ENCODE assay signal across 10 mouse cellular contexts in the genomic region with DNA sequence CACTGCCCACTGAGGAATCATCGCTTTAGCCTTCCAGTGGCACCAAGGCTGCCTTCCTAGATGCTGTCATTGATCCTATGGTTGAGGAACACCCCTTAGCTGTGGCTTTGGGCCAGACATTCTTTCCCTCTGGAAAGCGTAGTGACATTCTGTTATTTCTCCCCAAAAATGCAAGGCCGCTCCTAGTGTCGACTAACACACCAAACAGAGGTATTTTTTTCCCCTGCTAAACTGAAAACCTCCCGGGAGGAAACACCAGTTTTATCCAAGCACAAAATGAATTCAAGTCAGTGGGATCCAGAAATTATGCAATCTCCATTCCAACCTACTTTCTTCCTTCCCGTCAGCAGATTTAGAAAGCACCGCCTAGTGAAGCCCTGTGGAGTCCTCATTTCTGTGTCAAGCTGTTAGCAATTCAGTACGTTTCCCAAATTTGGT.
DNase-seq lines count a peak whose midpoint lies in the region; ATAC-seq and TF ChIP-seq lines count a peak whose summit lies in the region.
"Had no signal": no experiment of that assay in that cellular context is flagged by ENCODE, and none has a peak within 500 bp of the region (broad histone marks: within the 10 kb centered on the region; RNA-seq: fewer than 3 reads in every experiment).

No protein-coding gene starts in this region.

- no peak overlapping the region for H3K4me3 ChIP-seq in forebrain, postnatal 0 days (ENCODE audit: low read depth, low read length)
- H3K4me3 ChIP-seq in forebrain, embryonic 10.5 days: no peak overlapping the region
- H3K4me3 ChIP-seq in kidney, embryonic 15.5 days (replicated peaks): no peak overlapping the region

- H3K4me1 ChIP-seq in forebrain, postnatal 0 days (ENCODE audit: insufficient read depth): no peaks in the 10 kb centered on the region
- no peaks in the 10 kb centered on the region for H3K4me1 ChIP-seq in forebrain, embryonic 10.5 days
- H3K4me1 ChIP-seq in kidney, embryonic 15.5 days: no peaks in the 10 kb centered on the region

- H3K4me2 ChIP-seq in forebrain, postnatal 0 days (ENCODE audit: low read depth): no peak overlapping the region
- no peak overlapping the region for H3K4me2 ChIP-seq in kidney, embryonic 15.5 days

- intact Hi-C loops in left cerebral cortex, postnatal 36 days (cut with DNase I): no loop called here

- DNase-seq in forebrain, postnatal 0 days: peak; percentile 43
- no peak for DNase-seq in forebrain, embryonic 10.5 days (ENCODE audit: extremely low spot score, low spot score)
- peak; percentile 89 for DNase-seq in brain, adult 2 months (ENCODE audit: low read depth, low spot score)
- DNase-seq in frontal cortex, postnatal 36 days (ENCODE audit: low spot score in 2 of 2): peak; percentile 45 to 66
- DNase-seq in left cerebral cortex, postnatal 36 days (ENCODE audit: low spot score in 2 of 2): peak; percentile 36 to 37
- no peak for DNase-seq in thymus, postnatal 10 days (ENCODE audit: low spot score in 2 of 2)

- no peak overlapping the region; the same call in 1 of the 2 replicates for H3K27ac ChIP-seq in forebrain, postnatal 0 days (ENCODE audit: low read depth, low read length)
- H3K27ac ChIP-seq in forebrain, embryonic 10.5 days: no peak overlapping the region
- H3K27ac ChIP-seq in kidney, embryonic 15.5 days: no peak overlapping the region
- H3K27ac ChIP-seq: liver, embryonic 14.5 days had no signal

- ATAC-seq in forebrain, postnatal 0 days: peak; percentile 74
- no peak for ATAC-seq in CD4-positive, CD25-positive, alpha-beta regulatory T cell, adult 4 months
- ATAC-seq in kidney, embryonic 15.5 days (replicated peaks; ENCODE audit: low FRiP score): no peak

- no peaks in the 10 kb centered on the region for H3K9me3 ChIP-seq in forebrain, postnatal 0 days (ENCODE audit: low read length)
- H3K9me3 ChIP-seq in forebrain, embryonic 10.5 days: no peaks in the 10 kb centered on the region
- H3K9me3 ChIP-seq in kidney, embryonic 15.5 days (replicated peaks): no peaks in the 10 kb centered on the region

- no peak overlapping the region for H3K9ac ChIP-seq in forebrain, postnatal 0 days
- no peak overlapping the region for H3K9ac ChIP-seq in kidney, embryonic 15.5 days
- H3K9ac ChIP-seq: liver, embryonic 14.5 days had no signal

- H3K27me3 ChIP-seq in forebrain, postnatal 0 days (ENCODE audit: insufficient read depth, low read length): no peaks in the 10 kb centered on the region
- H3K27me3 ChIP-seq in forebrain, embryonic 10.5 days (ENCODE audit: poor library complexity, severe bottlenecking): no peaks in the 10 kb centered on the region
- no peaks in the 10 kb centered on the region for H3K27me3 ChIP-seq in kidney, embryonic 15.5 days
- H3K27me3 ChIP-seq: CH12.LX had no signal

- no peak for TF ChIP-seq CTCF in forebrain, postnatal 0 days (IDR thresholded peaks at IDR 0.05; ENCODE audit: low read depth)

- no peaks in the 10 kb centered on the region for H3K36me3 ChIP-seq in forebrain, postnatal 0 days (ENCODE audit: insufficient read depth)
- H3K36me3 ChIP-seq in forebrain, embryonic 10.5 days (replicated peaks): no peaks in the 10 kb centered on the region
- H3K36me3 ChIP-seq in kidney, embryonic 15.5 days: no peaks in the 10 kb centered on the region

- 67% methylated on average over 8 of the region's 8 CpGs for WGBS in forebrain, postnatal 0 days
- 92% methylated on average over 8 of the region's 8 CpGs for WGBS in forebrain, embryonic 10.5 days
- WGBS in kidney, embryonic 15.5 days: 81% methylated on average over 8 of the region's 8 CpGs

Comparison
In these comparisons a context has a peak if more than half of its experiments do, and no peak if none do; other contexts are left out.
1. DNase-seq: peak in forebrain, postnatal 0 days (single experiment), brain, adult 2 months (single experiment), frontal cortex, postnatal 36 days (2 of 2) and left cerebral cortex, postnatal 36 days (2 of 2); none in forebrain, embryonic 10.5 days (single experiment) and thymus, postnatal 10 days (0 of 2).